Mouse (Mus musculus) hematopoietic stem cell, adult 5-6 weeks (primary cell): ENCODE measurements around the gene Msantd1. TPM values are rescaled to one million over a fixed set of nuclear protein-coding genes. Genes with fewer than 3 reads are reported as not detected.

Experiments used
- ATAC-seq, 2 experiments: fragments of 125-278 bp in 1 of 2; replicated peaks in 1 of 2; 2 replicates each; pipeline ENCODE4 v1.8.0; 2016 to 2017; ENCODE audit warnings: inconsistent platforms in 2 of 2, mild to moderate bottlenecking in 2 of 2, moderate number of reproducible peaks in 2 of 2, low read depth in 1 of 2, moderate TSS enrichment in 1 of 2; ENCODE audit not compliant: low FRiP score in 2 of 2, poor library complexity in 2 of 2, severe bottlenecking in 2 of 2, insufficient read depth in 1 of 2, low TSS enrichment in 1 of 2
- total RNA-seq: library from RNA; stranded (forward); fragments of 172-1452, 232-1000 nt; gene quantifications from 2 replicates; pipeline ENCODE4 v1.2.3, GENCODE M21; 2017

The Msantd1 gene
- total RNA-seq, 1 experiment from 2014 or later, result 1.8 TPM

DNA sequence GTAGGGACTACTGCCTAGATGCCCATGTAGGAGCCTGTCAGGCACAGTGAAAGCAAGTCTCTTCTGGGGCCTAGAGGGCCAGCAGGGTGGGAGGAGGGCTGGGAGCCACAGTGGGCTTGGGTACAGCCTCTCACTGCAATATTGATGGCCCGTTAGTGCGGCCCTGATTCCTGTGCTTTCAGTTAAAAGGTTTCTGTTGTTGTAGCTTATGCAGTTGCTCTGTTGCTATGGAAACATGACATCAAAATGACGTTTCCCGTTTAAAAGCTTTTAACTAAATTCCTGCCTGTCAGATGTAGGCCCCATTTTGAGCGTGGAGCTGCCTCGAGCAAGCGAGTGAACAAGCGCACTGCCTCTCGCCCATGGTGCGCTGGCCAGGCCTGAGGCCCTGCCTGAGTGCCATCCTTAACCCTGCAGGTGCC, 9.4 kb downstream of the Msantd1 start:
- ATAC-seq, result no peak

DNA sequence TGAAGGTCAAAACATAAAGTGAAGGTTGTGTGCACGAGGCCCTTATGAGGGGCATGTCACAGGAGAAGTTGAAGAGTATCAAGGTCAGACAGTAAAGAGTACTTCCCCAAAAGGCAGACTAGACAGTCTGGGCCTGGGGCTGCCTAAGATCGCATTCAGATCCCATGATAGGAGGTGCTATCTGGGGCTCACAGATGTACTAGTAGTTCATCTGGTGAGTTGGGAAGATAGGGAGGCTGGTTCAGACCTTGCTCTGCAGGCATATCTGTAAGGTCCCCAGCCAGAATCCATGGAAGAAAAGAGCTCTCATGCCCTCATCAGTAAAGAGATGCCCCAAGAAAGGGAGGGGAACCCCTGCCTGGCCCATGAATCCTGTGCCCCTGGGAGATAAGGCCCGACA, 11.0 kb downstream of the Msantd1 start:
- ATAC-seq, result no peak

- ATAC-seq, result no peak
Measured at GRCm38 (mm10) chr5:34922531-34922930, 14.7 kb downstream of the Msantd1 start.

- no peak for ATAC-seq
Measured at GRCm38 (mm10) chr5:34923920-34924319, 16.1 kb downstream of the Msantd1 start.

DNA sequence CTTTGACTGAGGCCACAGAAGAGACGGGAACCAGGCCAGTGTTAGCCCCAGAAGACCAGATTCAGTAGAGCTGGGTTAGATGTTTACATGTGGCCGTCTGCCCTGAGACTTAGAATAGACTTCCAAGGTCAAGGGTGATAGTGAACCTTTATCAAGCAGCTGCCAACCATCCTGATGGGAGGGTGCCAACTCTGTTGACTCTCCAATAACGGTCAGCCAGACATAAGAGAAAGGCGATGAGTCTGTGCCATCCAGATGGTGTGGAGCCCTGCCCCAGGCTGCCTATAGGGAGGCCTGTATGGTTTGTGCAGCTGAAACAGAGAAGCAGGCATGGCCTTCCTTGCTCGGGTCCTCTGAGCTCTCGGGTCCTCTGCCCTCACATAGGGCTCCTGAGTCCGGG, 16.7 kb downstream of the Msantd1 start:
- peak in 1 of 2 experiments; percentile 27; a peak in 1 of 4 replicates for ATAC-seq

- no peak for ATAC-seq
Measured at GRCm38 (mm10) chr5:34927648-34928047, 19.8 kb downstream of the Msantd1 start.

DNA sequence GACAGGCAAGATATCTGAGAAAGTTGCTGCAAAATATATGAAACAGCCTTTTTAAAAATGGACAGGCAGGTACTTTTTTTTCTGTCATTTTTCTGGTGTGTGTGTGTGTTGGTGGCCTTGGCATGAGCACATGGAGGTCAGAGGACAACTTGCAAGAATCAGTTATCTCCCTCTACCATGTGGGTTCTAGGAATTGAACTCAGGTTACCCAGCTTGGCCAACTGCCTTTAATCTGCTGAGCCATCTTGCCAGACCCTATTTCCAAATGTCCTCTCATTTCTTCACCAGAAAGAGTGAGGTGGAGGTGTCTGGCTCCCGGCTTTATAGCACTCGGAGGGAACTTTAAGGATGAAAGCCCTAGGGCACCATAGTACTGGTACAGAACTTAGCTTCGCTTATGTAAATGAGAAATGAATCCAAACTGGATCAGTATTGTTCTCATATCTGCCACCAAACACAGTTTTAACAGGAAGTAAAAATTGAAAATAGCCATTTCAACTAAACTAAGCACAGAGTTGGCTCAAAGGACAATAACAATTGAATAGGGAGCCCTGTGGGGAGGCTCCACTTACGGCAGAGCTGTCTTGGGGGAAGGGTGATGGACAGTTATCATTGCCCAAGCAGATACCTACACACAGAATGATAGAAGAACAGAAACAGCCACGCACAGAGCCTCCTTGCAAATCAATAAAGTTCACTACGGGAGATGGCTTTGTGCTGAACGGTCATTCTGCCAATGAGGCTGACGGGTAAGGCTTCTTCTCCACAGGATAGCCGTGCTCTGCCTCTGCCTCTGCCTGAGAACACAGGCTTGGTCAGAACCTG, 22.6 kb downstream of the Msantd1 start:
- ATAC-seq, result no peak

- ATAC-seq, result no peak
Measured at GRCm38 (mm10) chr5:34931091-34931490, 23.3 kb downstream of the Msantd1 start.

DNA sequence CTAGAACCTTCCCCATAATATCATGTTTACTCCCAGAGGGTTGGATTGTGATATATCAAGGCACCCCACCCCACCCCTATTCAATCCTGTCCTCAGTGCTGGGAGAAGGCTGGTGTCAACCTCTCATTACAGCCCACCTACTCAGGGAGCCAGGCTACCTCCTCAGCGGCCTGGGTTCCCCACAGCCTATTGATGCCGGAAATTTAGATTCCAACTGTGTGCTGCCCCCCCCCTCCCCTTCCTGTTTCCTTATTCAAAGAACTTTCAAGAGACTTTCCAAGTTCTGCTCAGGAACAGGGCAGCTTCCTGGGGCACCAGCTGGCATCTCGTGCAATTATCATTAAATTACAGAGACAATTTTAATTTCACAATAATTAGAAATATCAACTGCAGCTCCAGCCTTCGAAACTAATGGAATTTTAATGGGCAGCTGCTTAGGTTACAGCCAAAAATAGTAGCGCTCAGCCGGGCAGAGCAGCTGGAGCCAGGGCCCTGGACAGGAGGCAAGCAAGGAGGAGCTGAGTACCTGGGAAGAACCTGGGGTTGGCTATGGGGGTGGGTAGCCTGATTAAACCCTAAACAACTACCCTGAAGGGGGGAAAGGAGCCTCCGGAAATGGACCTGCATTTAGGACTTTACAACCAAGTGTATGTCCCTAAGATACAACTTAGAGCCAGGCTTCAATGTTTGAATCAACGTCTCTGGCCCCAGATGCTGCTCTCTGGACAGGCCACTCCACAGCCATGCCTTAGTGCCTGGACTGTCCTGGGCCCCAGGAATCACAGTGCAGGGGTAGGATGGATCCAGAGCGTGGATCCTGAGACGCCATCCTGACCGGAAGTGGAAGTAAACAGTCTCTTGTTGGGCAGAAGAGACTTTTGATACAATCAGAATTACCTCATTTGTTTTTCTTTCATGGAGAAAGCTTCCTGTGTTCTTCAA, 24.0 kb downstream of the Msantd1 start:
- no peak for ATAC-seq

GRCm38 (mm10) chr5:34932458-34932806, 24.6 kb downstream of the Msantd1 start:
- ATAC-seq, result no peak

GRCm38 (mm10) chr5:34933461-34933860, 25.6 kb downstream of the Msantd1 start:
- no peak for ATAC-seq

DNA sequence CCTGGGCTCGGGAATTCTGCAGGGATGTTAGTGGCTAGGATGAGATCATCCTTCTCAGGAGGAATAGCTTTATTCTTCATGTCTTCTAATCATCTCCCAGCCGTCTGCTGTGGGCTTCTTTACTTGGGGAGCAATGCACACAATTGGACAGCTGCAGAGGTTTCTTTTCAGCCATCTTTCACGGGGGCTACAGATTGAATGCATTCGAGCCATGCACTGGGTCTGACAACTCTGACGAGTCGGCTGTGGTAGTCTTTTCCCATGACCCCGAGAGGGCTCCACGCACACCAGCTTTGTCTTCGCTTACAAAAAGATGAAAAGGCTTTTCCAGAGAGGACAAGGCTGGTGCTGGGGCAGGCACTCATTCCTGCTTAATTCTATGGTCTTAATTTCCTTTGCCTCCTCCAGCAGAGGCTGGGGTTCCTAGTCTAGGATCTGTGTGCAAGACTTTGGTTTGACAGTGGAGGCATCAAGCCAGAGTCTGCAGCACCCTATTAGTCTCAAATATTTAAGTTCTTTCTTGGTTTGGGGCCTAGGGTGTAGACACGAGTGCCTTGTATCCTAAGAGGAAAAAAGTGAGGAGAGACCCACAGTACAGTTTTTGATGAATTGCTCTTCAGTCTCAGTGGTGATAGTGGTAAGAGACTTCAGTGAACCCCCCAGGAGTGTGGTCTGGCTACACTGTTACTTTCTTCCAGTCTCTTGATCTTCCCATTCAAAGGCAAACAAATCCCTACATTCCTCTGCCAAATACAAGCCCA, 34.1 kb downstream of the Msantd1 start:
- no peak for ATAC-seq

GRCm38 (mm10) chr5:34943428-34943827, 35.6 kb downstream of the Msantd1 start:
- peak in 1 of 2 experiments; percentile 39; a peak in 1 of 4 replicates for ATAC-seq

DNA sequence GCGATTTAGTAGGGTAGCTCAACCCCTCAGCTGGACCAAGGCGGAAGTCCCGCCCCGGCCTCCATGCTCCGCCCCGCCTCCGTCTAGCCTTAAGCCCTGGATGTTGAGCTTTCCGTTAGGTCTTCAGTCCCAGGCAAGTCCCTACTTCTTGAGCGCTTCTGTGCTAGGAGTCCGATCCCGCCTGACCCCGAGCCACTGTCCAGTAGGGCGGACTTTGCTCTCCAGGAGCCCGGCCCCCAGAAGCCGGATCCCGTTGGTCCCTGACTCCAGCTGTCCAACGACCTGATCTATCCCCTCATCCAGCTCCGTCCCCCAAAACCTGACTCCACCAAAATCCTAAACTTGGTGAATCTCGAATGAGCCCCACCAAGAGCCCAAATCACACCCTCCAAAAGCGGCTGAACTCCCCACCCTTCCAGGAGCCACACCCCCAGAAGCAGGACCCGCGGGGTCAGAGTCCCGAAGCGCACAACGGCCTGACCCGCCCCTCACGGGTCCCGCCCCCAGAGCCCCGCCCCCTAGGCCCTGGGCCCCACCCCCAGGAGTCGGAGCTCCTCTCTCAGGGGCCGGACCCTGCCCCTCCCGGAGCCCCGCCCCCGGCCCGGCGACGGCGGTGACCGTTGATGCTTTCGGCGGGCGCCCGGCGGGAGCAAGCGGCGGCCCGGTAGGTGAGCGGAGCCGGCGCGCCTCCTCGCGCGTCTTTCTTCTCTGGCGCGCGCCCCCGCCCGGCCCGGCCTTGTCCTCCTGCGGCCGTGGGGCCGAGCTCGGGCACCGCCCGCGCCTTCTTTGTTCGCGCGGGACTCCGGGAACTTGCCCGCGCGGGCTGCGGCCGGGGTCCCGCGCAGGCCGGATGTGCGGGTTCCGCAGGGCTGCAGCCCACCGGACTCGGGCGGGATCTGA, 41.3 kb downstream of the Msantd1 start, which contains the start of gene Rgs12:
Gene Rgs12 (plus strand): TSS at position 585 of the 900 bp plus-strand sequence.
- ATAC-seq, result peak; percentile 89 to 95

DNA sequence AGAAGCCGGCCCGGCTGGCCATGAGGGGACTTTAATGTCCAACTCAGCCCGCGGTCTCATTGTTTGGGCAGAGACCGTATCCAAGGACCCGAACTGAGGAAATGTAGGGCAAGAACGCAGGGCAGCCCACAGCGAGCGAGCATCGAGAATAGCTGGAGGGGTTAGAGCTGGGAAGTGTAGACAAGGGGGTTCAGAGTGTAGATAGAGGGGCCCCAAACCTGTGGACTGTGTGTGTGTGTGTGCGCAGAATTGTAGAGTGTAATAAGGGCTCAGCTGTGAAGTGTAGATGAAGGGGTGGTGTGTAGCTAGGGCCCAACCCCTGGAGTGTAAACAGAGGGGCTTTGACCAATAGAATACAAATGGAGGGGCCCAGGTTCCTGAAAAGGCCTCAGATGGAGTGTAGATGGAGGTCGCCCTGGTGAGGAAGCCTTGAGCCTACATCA, 42.0 kb downstream of the Msantd1 start:
- no peak for ATAC-seq

- ATAC-seq, result no peak
Measured at GRCm38 (mm10) chr5:34950486-34951160, 42.8 kb downstream of the Msantd1 start.
